Mouse (Mus musculus): ENCODE measurements around the gene Phldb2. TPM values are rescaled to one million over a fixed set of nuclear protein-coding genes. Genes with fewer than 3 reads are reported as not detected.
A peak's percentile ranks its signal among the peaks of the same experiment; 100 is the strongest.

The Phldb2 gene
- total and polyA plus RNA-seq, 3 experiments = 0.04 TPM; not detected in 2

DNA sequence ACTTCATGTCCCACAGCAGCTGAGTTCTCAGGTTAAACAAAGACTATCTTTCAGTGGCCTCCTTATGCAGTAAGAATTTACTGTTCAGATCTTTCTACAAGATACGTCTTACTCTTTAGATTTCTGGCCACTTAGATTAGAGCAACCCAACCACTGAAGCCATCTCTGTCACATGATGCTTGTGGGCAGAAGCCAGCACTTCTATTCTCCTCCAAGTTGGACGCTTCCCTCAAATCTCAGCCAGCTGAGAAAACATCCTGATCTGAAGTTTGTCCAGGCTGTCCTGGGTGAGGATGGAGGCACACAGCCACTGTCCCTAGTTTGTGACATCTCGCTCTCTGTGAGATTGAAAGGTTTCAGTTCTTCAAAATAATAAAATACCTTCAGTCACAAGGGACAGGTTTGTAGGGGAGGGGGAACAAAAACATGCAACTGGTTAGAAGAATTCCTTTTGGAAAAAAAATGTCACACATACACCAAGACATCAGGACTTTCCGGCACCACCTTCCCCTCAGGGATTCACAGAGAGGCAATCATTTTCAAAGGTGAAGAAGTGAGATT lies 3.1 kb upstream of the Phldb2 start:
- dilution Hi-C loops (cut with MboI; ENCODE audit: extremely low pct_ligation_motif_present, extremely low pct_unique_long_range_greater_than_20kb, low sequenced_read_pairs) = no loop called here
- H3K4me3 ChIP-seq (replicated peaks in 1 of 3; ENCODE audit: low read depth in 2 of 3, low read length in 2 of 3, poor library complexity in 1 of 3) = no peak overlapping the region
- H3K36me3 ChIP-seq (replicated peaks in 1 of 2; ENCODE audit: control insufficient read depth in 1 of 2, insufficient read depth in 1 of 2, low read length in 1 of 2) = no peaks in the 10 kb centered on the region
- no peaks in the 10 kb centered on the region for H3K27me3 ChIP-seq (replicated peaks)
- no peak for DNase-seq (ENCODE audit: extremely low read depth)
- no peaks in the 10 kb centered on the region for H3K79me2 ChIP-seq (replicated peaks; ENCODE audit: control insufficient read depth, extremely low read depth, insufficient read depth, poor library complexity, severe bottlenecking)
- peak overlapping the region; percentile 9; the same call in 1 of the 2 replicates for H3K4me2 ChIP-seq (ENCODE audit: insufficient read depth, low read depth, poor library complexity, severe bottlenecking)
- H3K9ac ChIP-seq (ENCODE audit: insufficient read depth, low read depth) = no peak overlapping the region
- TF ChIP-seq MYC (IDR thresholded peaks at IDR 0.05; ENCODE audit: low read depth, low read length) (no peak), MAX (IDR thresholded peaks at IDR 0.05; ENCODE audit: low read length) (no peak), USF2 (conservative IDR thresholded peaks at IDR 0.05; ENCODE audit: low read depth, low read length) (no peak; the same call in 1 of the 2 replicates), POLR2A (IDR thresholded peaks at IDR 0.05; ENCODE audit: low read depth, low read length) (no peak), EP300 (IDR thresholded peaks at IDR 0.05; ENCODE audit: low read length) (peak; percentile 54), MAFK (IDR thresholded peaks at IDR 0.05; ENCODE audit: insufficient replicate concordance, low read length) (no peak), IRF4 (IDR thresholded peaks at IDR 0.05; ENCODE audit: low read depth, low read length) (peak; percentile 54)
- no peaks in the 10 kb centered on the region for H3K9me3 ChIP-seq (replicated peaks; ENCODE audit: low read length)
- H3K27ac ChIP-seq (ENCODE audit: insufficient read depth, low read depth) = no peak overlapping the region
- in situ Hi-C loops (cut with MboI; ENCODE audit: low pct_ligation_motif_present, low pct_unique_long_range_greater_than_20kb, low sequenced_read_pairs) = no loop called here
- peaks cover 3 to 24% of the 10 kb centered on the region in 2 experiments; a peak in 2 of 4 replicates for H3K4me1 ChIP-seq (ENCODE audit: control insufficient read depth in 1 of 2, insufficient read depth in 2 of 2)

DNA sequence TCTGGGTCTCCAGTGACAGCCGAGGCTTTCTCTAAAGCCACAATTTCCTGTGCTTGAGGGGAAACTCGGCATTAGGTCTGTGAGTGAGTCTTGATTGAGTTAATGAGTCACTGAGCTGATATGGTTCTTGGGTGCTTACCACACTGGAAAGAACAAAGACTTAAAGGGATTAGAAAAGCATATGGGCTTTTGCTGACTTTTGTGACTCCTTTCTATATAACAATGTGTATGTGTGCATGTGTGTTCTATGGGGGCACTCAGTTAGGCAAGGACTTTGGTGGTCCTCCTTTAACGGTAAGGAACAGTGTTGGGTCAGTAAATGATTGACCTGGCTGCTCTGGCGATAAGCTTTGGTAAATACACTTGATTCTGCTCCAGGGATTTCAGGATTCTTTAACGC lies 897 bp downstream of the Phldb2 start:
- Histone ChIP-seq H3K4me3 (replicated peaks in 1 of 3; ENCODE audit: low read depth in 2 of 3, low read length in 2 of 3, poor library complexity in 1 of 3) (no peak overlapping the region), H3K9me3 (replicated peaks; ENCODE audit: low read length) (no peaks in the 10 kb centered on the region), H3K4me1 (ENCODE audit: control insufficient read depth in 1 of 2, insufficient read depth in 2 of 2) (peaks cover 3 to 24% of the 10 kb centered on the region in 2 experiments; a peak in 2 of 4 replicates), H3K9ac (ENCODE audit: insufficient read depth, low read depth) (no peak overlapping the region), H3K79me2 (replicated peaks; ENCODE audit: control insufficient read depth, extremely low read depth, insufficient read depth, poor library complexity, severe bottlenecking) (no peaks in the 10 kb centered on the region), H3K27ac (ENCODE audit: insufficient read depth, low read depth) (no peak overlapping the region), H3K27me3 (replicated peaks) (no peaks in the 10 kb centered on the region), H3K36me3 (replicated peaks in 1 of 2; ENCODE audit: control insufficient read depth in 1 of 2, insufficient read depth in 1 of 2, low read length in 1 of 2) (no peaks in the 10 kb centered on the region), H3K4me2 (ENCODE audit: insufficient read depth, low read depth, poor library complexity, severe bottlenecking) (no peak overlapping the region)
- dilution Hi-C loops (cut with MboI; ENCODE audit: extremely low pct_ligation_motif_present, extremely low pct_unique_long_range_greater_than_20kb, low sequenced_read_pairs) = no loop called here
- TF ChIP-seq CHD2 (IDR thresholded peaks at IDR 0.05; ENCODE audit: low read length) (no peak), SIN3A (IDR thresholded peaks at IDR 0.05; ENCODE audit: low read length) (no peak), KAT2A (IDR thresholded peaks at IDR 0.05; ENCODE audit: insufficient replicate concordance, low read length) (no peak), TBP (conservative IDR thresholded peaks at IDR 0.05; ENCODE audit: low read depth, low read length) (no peak), MYC (IDR thresholded peaks at IDR 0.05; ENCODE audit: low read depth, low read length) (no peak), JUN (IDR thresholded peaks at IDR 0.05; ENCODE audit: insufficient read depth, low read depth, low read length) (no peak)
- in situ Hi-C loops (cut with MboI; ENCODE audit: low pct_ligation_motif_present, low pct_unique_long_range_greater_than_20kb, low sequenced_read_pairs) = no loop called here
- no peak for DNase-seq (ENCODE audit: extremely low read depth)

DNA sequence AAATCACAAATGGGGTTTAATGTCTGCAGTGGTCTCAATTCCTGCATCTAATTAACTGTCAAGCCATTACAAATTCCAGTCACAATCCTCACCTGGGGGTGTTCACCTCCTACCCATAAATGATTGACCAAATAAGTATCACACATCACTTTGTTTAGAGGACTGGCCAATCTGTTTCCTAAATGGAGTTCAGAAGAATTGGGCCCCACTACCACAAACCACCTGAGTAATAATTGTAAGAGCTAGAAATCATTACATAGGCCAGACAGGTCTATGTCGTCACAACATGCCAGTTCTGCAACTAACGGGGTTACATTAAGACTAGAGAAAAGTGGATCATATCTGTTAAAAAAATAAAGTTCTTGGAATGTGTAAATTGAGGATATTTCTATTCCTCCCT lies 1.4 kb downstream of the Phldb2 start:
- TF ChIP-seq TCF12 (IDR thresholded peaks at IDR 0.05; ENCODE audit: low read depth, low read length) = no peak
- no peak for TF ChIP-seq E2F4 (IDR thresholded peaks at IDR 0.05; ENCODE audit: insufficient replicate concordance, low read depth, low read length)
- no peak for TF ChIP-seq UBTF (IDR thresholded peaks at IDR 0.05; ENCODE audit: low read depth, low read length)
- no peak for TF ChIP-seq GABPA (IDR thresholded peaks at IDR 0.05; ENCODE audit: insufficient replicate concordance, low read depth, low read length)
- TF ChIP-seq MXI1 (IDR thresholded peaks at IDR 0.05; ENCODE audit: low read depth, low read length) = no peak
- TF ChIP-seq IRF4 (IDR thresholded peaks at IDR 0.05; ENCODE audit: low read depth, low read length) = no peak
- no peak for TF ChIP-seq SMC3 (IDR thresholded peaks at IDR 0.05; ENCODE audit: low read depth, low read length)
- no peak for DNase-seq (ENCODE audit: extremely low read depth)
- H3K36me3 ChIP-seq (replicated peaks in 1 of 2; ENCODE audit: control insufficient read depth in 1 of 2, insufficient read depth in 1 of 2, low read length in 1 of 2) = no peaks in the 10 kb centered on the region
- H3K79me2 ChIP-seq (replicated peaks; ENCODE audit: control insufficient read depth, extremely low read depth, insufficient read depth, poor library complexity, severe bottlenecking) = no peaks in the 10 kb centered on the region
- H3K27ac ChIP-seq (ENCODE audit: insufficient read depth, low read depth) = no peak overlapping the region
- peaks cover 3 to 23% of the 10 kb centered on the region in 2 experiments; a peak in 2 of 4 replicates for H3K4me1 ChIP-seq (ENCODE audit: control insufficient read depth in 1 of 2, insufficient read depth in 2 of 2)
- in situ Hi-C loops (cut with MboI; ENCODE audit: low pct_ligation_motif_present, low pct_unique_long_range_greater_than_20kb, low sequenced_read_pairs) (no loop called here), dilution Hi-C loops (cut with MboI; ENCODE audit: extremely low pct_ligation_motif_present, extremely low pct_unique_long_range_greater_than_20kb, low sequenced_read_pairs) (no loop called here)
- H3K4me3 ChIP-seq (replicated peaks in 1 of 3; ENCODE audit: low read depth in 2 of 3, low read length in 2 of 3, poor library complexity in 1 of 3) = no peak overlapping the region
- no peaks in the 10 kb centered on the region for H3K27me3 ChIP-seq (replicated peaks)
- H3K4me2 ChIP-seq (ENCODE audit: insufficient read depth, low read depth, poor library complexity, severe bottlenecking) = no peak overlapping the region
- H3K9me3 ChIP-seq (replicated peaks; ENCODE audit: low read length) = no peaks in the 10 kb centered on the region
- no peak overlapping the region for H3K9ac ChIP-seq (ENCODE audit: insufficient read depth, low read depth)
